Mouse (Mus musculus) lung, adult 2 months (tissue): Measurements from ENCODE around the gene Msx2.

ENCODE experiments used
- CTCF ChIP-seq: fragments of 200-500 bp; IDR thresholded peaks from 2 replicates; pipeline ENCODE4 v1.5.1; 2011; ENCODE audit warnings: mild to moderate bottlenecking, low read length, control low read depth; ENCODE audit not compliant: insufficient read depth
- POLR2A ChIP-seq: fragments of 200-500 bp; IDR thresholded peaks from 2 replicates; pipeline ENCODE4 v1.6.1; 2011; ENCODE audit warnings: low read depth, mild to moderate bottlenecking, control low read depth, low read length, borderline replicate concordance; ENCODE audit errors: extremely low read depth

- no peak for TF ChIP-seq POLR2A
- no peak for TF ChIP-seq CTCF
These were observed at the start of gene Msx2 for GRCm38 (mm10) chr13:53472614-53473124.
